Mouse (Mus musculus) liver, adult 2 months (tissue): ENCODE data around the gene Lalba. TPM values are rescaled to one million over a fixed set of nuclear protein-coding genes. Genes with fewer than 3 reads are reported as not detected.

ENCODE experiments used
- DNase-seq: peaks from one replicate; pipeline ENCODE4 v3.0.0-alpha.2; 2011; ENCODE audit warnings: low read depth, low spot score; ENCODE audit errors: extremely low read depth
- H3K27ac ChIP-seq: fragments of 200-500 bp; replicated peaks from 2 replicates; pipeline ENCODE4 v1.5.1; 2012; ENCODE audit warnings: low read depth, mild to moderate bottlenecking, control low read depth, inconsistent platforms, low read length; ENCODE audit not compliant: insufficient read depth
- H3K27me3 ChIP-seq: fragments of 200-500 bp; 2 replicates; pipeline ENCODE4 v1.6.1; 2012; ENCODE audit warnings: mild to moderate bottlenecking, moderate library complexity, low read length, inconsistent platforms; ENCODE audit not compliant: control insufficient read depth, insufficient read depth
- H3K36me3 ChIP-seq: fragments of 200-500 bp; 2 replicates; pipeline ENCODE4 v1.6.1; 2012; ENCODE audit warnings: low read length, inconsistent platforms; ENCODE audit not compliant: control insufficient read depth, insufficient read depth
- H3K4me1 ChIP-seq: fragments of 200-500 bp; 2 replicates; pipeline ENCODE4 v1.6.1; 2011; ENCODE audit warnings: low read length; ENCODE audit not compliant: control insufficient read depth, insufficient read depth
- H3K4me3 ChIP-seq: fragments of 200-500 bp; 2 replicates; pipeline ENCODE4 v1.5.1; 2011; ENCODE audit warnings: low read depth, mild to moderate bottlenecking, control low read depth, low read length, moderate library complexity; ENCODE audit not compliant: insufficient read depth
- H3K79me2 ChIP-seq: fragments of 200-500 bp; 2 replicates; pipeline ENCODE4 v1.6.1; 2012; ENCODE audit warnings: inconsistent platforms, mild to moderate bottlenecking, low read length, moderate library complexity; ENCODE audit not compliant: control insufficient read depth, insufficient read depth
- H3K9ac ChIP-seq: fragments of 200-500 bp; 2 replicates; pipeline ENCODE4 v1.6.1; 2012; ENCODE audit warnings: low read depth, mild to moderate bottlenecking, control low read depth, inconsistent platforms, low read length
- CTCF ChIP-seq: fragments of 200-500 bp; IDR thresholded peaks from 2 replicates; pipeline ENCODE4 v1.5.1; 2011; ENCODE audit warnings: low read depth, low read length, control low read depth
- POLR2A ChIP-seq: fragments of 200-500 bp; IDR thresholded peaks from 2 replicates; pipeline ENCODE4 v1.6.1; 2011; ENCODE audit warnings: low read length, control low read depth; ENCODE audit not compliant: insufficient read depth; ENCODE audit errors: extremely low read depth
- WGBS: fragments of 180-500 bp; shearing (Covaris S2); methylation state at CpG from one replicate; pipeline ENCODE4 v1.1.7; 2018; 5-methylcytosine and 5-hydroxymethylcytosine counted together
- polyA plus RNA-seq: library from polyadenylated mRNA; depleted of rRNA; stranded (reverse); fragments of >200 nt; gene quantifications from 2 replicates; pipeline ENCODE4 v1.2.3, GENCODE M21; 2012; rRNA removed
- total RNA-seq: library from RNA; depleted of rRNA; stranded (reverse); fragments of >200 nt; gene quantifications from 2 replicates; pipeline ENCODE4 v1.2.3, GENCODE M21; 2014; rRNA removed

Gene Lalba
- total RNA-seq: not detected in 2 replicates
- polyA plus RNA-seq: not detected in 2 replicates

GRCm38 (mm10) chr15:98482701-98483100, at the start of gene Lalba:
Gene Lalba, minus strand, starts transcription at chr15:98482721.
- H3K4me3 ChIP-seq: no peak within 1 kb of the TSS
- H3K79me2 ChIP-seq: no peaks in the 10 kb centered on the region
- 48% methylated on average over 3 of the region's 3 CpGs for WGBS
- DNase-seq: no peak
- H3K27me3 ChIP-seq: no peaks in the 10 kb centered on the region; the same call in 1 of the 2 replicates
- H3K4me1 ChIP-seq: no peaks in the 10 kb centered on the region
- TF ChIP-seq POLR2A (no peak), CTCF (no peak)
- no peak within 1 kb of the TSS for H3K27ac ChIP-seq
- no peaks in the 10 kb centered on the region for H3K36me3 ChIP-seq
- H3K9ac ChIP-seq: no peak within 1 kb of the TSS

GRCm38 (mm10) chr15:98532281-98532680, 49.8 kb upstream of the Lalba start:
- no peak for TF ChIP-seq POLR2A
- no peak for TF ChIP-seq CTCF
- H3K36me3 ChIP-seq: peaks cover 37% of the 10 kb centered on the region
- no peaks in the 10 kb centered on the region for H3K27me3 ChIP-seq
- H3K79me2 ChIP-seq: peaks cover 12% of the 10 kb centered on the region; the same call in 1 of the 2 replicates
- H3K9ac ChIP-seq: peak overlapping the region; percentile 73
- WGBS: 25% methylated on average over 5 of the region's 5 CpGs
- peak overlapping the region; percentile 98 for H3K27ac ChIP-seq
- peak overlapping the region; percentile 75 for H3K4me3 ChIP-seq
- peaks cover 4% of the 10 kb centered on the region for H3K4me1 ChIP-seq
- peak; percentile 75 for DNase-seq

- no peak for DNase-seq
- H3K79me2 ChIP-seq: peaks cover 12% of the 10 kb centered on the region; the same call in 1 of the 2 replicates
- WGBS: 86% methylated on average over 5 of the region's 5 CpGs
- H3K36me3 ChIP-seq: peaks cover 71% of the 10 kb centered on the region
- H3K9ac ChIP-seq: no peak overlapping the region
- H3K27me3 ChIP-seq: no peaks in the 10 kb centered on the region
- no peak overlapping the region for H3K27ac ChIP-seq
- H3K4me3 ChIP-seq: no peak overlapping the region
- peaks cover 4% of the 10 kb centered on the region for H3K4me1 ChIP-seq
- TF ChIP-seq POLR2A: no peak
- no peak for TF ChIP-seq CTCF
Measured at GRCm38 (mm10) chr15:98528066-98528563, 45.6 kb upstream of the Lalba start.

- WGBS: 97% methylated on average over 5 of the region's 5 CpGs
- no peak for DNase-seq
- TF ChIP-seq POLR2A: no peak
- no peak for TF ChIP-seq CTCF
- H3K4me1 ChIP-seq: peaks cover 2% of the 10 kb centered on the region
- H3K36me3 ChIP-seq: peaks cover 80% of the 10 kb centered on the region
- H3K9ac ChIP-seq: no peak overlapping the region
- H3K4me3 ChIP-seq: no peak overlapping the region
- H3K27ac ChIP-seq: no peak overlapping the region
- H3K79me2 ChIP-seq: peaks cover 5% of the 10 kb centered on the region; the same call in 1 of the 2 replicates
- no peaks in the 10 kb centered on the region for H3K27me3 ChIP-seq
Measured at GRCm38 (mm10) chr15:98527056-98527771, 44.7 kb upstream of the Lalba start.

GRCm38 (mm10) chr15:98526057-98526456, 43.5 kb upstream of the Lalba start:
- 84% methylated on average over 5 of the region's 5 CpGs for WGBS
- Histone ChIP-seq H3K9ac (no peak overlapping the region), H3K4me1 (no peaks in the 10 kb centered on the region), H3K27me3 (no peaks in the 10 kb centered on the region), H3K36me3 (peaks cover 86% of the 10 kb centered on the region), H3K79me2 (no peaks in the 10 kb centered on the region; the same call in 1 of the 2 replicates), H3K27ac (no peak overlapping the region), H3K4me3 (no peak overlapping the region)
- no peak for DNase-seq
- TF ChIP-seq CTCF (no peak), POLR2A (no peak)

GRCm38 (mm10) chr15:98521245-98521644, 38.7 kb upstream of the Lalba start:
- H3K4me1 ChIP-seq: no peaks in the 10 kb centered on the region
- TF ChIP-seq CTCF (no peak), POLR2A (no peak)
- no peaks in the 10 kb centered on the region for H3K27me3 ChIP-seq
- H3K27ac ChIP-seq: no peak overlapping the region
- WGBS: 97% methylated on average over 3 of the region's 3 CpGs
- H3K4me3 ChIP-seq: no peak overlapping the region
- DNase-seq: no peak
- H3K9ac ChIP-seq: no peak overlapping the region
- H3K36me3 ChIP-seq: peaks cover 65% of the 10 kb centered on the region
- H3K79me2 ChIP-seq: no peaks in the 10 kb centered on the region
